Mouse (Mus musculus) G1E-ER4 (cell line): ENCODE measurements around the gene Grin3b. TPM values are rescaled to one million over a fixed set of nuclear protein-coding genes. Genes with fewer than 3 reads are reported as not detected.

Experiments used
- GATA1 ChIP-seq: IDR thresholded peaks from one replicate; pipeline ENCODE4 v1.8.0; 2012; ENCODE audit warnings: low read length, inconsistent platforms
- polyA plus RNA-seq: library from polyadenylated mRNA; stranded (reverse); fragments of >175 nt; gene quantifications from 2 replicates; pipeline ENCODE4 v1.2.3, GENCODE M21; 2012

The Grin3b gene
- 0.05 and 0.08 TPM in 2 replicates for polyA plus RNA-seq

DNA sequence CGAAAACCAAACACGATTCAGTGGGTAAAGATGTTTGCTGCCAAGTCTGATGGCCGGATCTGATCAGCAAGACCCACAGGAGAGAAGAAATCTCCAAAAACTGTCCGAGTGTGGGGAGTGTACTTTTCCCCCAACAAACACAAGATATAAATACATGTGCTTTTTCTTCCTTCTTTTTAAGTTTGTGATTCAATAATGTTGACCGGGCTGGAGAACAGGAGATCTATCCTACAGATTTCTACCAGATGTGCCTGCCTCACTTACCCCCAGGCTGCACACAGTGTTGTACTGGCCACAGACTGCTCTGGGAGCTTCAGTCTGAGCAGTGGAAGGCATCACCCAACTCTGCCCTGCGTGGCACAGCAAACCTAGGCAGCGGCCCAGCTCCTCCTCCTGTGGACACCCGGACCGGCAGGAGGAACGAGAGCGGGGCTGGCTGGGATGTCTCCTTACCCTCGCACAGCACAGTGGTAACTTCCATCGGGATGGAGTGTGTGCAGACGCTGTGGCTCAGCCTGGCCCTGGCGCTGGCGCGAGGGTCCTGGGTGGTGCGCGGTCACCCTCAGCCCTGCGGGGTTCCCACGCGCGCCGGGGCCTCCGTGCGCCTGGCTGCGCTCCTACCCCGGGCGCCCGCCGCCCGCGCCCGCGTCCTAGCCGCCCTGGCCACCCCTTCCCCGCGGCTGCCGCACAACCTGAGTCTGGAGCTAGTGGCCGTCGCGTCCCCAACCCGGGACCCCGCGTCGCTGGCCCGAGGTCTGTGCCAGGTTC, at the start of gene Grin3b:
Gene Grin3b, plus strand, starts transcription at position 301 of the 768 bp plus-strand sequence.
- no peak for TF ChIP-seq GATA1

DNA sequence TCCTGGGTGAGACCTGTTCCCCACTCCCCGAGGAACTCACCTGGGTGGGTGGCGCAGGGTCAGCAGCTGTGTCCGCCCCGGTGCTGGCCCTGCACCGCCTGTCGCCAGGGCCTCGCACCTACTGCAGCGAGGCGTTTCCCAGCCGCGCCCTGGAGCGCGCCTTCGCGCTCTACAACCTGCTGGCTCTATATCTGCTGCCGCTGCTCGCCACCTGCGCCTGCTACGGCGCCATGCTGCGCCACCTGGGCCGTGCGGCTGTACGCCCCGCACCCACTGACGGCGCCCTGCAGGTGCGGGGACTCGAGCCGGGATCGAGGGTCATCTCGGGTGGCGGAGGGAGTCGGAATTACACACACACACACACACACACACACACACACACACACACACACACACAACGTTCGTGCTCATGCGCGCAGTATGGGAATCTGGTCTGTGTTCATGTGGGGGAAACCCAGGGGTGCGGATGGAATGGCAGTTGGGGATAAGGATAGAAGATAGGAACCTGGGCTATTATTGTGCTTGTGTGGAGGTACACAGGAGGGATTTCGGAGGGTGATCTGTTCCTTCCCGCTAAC, 49.5 kb upstream of the Grin3b start, which contains the start of gene R3hdm4:
Gene R3hdm4, minus strand, starts transcription at position 251 of the 578 bp plus-strand sequence.
- no peak for TF ChIP-seq GATA1

DNA sequence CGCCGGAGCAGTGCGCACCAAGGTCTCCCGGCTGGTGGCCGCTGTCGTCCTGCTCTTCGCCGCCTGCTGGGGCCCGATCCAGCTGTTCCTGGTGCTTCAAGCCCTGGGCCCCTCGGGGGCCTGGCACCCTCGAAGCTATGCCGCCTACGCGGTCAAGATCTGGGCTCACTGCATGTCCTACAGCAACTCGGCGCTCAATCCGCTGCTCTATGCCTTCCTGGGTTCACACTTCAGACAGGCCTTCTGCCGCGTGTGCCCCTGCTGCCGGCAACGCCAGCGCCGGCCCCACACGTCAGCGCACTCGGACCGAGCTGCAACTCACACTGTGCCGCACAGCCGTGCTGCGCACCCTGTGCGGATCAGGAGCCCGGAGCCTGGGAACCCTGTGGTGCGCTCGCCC, 48.9 kb upstream of the Grin3b start:
- TF ChIP-seq GATA1, result no peak

DNA sequence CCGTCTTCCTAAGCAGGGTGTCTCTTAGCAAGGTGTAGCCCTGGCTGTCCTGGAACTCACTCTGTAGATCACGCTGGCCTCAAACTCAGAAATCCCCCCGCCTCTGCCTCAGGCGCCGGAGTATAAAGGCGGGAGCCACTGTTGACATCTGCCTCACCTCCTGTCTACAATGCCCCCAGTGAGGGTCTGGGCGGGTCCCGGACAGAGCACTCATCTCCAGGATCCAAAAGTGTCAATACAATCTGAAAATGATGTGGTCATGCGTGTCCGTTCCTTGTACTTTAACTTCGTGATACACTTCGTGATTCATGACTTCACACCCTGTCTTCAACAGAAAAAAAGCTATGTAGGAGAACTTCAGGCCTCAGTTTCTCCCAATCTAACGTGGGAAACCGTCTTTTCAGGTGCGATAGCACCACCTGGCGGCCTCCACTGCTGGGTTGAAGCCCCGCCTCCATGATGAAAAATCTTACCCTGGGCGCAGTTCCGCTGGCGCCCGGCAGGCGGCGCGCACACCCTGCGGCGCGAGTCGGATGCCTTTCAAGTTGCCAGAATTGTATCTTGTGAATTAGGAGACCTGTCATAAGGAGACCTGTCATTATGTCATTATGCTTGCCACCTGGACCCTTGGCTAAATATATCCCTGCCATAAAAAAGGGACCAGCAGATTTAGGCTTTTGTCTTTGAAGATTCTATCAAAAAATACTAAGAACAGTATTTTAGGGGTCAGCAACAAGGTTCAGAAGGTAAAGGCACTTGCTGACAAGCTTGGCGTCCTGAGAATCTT, 45.3 kb upstream of the Grin3b start:
- no peak for TF ChIP-seq GATA1

DNA sequence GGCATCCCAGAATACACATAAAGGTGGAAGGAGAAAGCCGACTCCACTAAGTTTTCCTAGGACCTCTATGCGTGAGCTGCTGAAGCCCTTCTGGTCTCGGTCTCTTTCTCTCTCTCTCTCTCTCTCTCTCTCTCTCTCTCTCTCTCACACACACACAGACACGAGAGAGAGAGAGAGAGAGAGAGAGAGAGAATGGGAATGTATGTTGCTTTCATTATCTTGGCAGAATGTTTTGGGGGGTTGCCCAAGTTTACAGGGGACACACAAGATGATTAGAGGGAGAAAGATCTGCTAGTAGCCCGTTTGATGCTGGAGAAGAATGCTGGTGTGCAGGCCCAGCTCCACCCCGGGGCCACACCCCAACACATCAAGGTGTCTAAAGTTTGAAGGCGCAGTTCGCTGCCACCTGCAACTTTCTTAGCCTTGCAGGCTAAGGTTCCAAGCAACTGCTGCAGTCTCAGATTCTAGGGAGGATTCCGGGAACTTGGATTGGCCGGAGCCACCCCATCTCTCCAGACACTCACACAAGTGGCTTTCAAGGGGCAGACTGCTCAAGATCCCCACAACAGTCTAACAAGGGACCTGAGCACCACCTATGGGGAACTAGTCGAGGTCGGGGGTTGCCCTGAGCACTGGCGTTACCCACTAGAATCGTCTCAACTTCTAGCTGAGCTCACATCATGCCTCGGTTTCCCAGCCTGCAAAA, 44.6 kb upstream of the Grin3b start:
- TF ChIP-seq GATA1, result no peak

DNA sequence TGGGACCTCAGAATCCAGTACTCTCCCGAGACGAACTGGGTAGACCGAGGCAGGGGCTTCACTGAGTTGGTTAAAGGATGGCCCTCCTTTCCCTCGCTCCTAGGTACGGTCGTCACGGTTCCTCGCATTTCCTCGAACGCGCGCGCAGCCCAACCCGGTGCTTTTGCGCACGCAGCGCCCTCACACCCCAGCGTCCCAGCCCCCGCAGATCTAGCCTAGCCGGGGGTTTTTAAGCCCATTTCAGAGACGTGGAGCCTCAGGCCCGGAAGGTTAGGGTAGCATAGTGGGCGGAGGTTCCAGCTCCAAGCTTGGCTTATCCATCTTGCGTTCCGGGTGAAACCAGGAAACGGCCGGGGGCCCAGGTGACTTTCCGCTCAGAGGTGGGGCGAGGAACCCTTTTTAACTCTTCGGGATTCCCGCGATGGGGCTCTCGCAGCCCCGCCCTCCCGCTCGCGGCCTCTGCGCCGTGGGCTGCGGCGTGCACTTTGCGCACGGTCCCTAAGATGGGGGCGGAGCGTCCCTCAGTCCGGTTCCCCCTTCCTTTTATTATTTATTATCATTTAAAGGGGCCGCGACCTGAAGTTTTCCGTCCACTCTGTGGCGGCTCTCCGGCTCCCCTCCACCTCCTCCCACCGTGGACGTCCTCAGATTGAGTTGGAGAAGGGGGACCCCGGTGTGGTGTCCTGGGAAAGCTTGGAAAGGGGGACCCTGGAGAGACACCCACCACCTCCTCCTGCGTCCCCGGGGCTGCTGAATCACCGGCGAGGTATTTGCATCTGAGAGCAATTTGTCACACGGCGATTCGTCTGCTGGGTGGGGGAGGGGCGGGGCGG, 43.8 kb upstream of the Grin3b start, which contains the start of gene Arid3a:
Gene Arid3a, plus strand, starts transcription at position 553 of the 833 bp plus-strand sequence.
- no peak for TF ChIP-seq GATA1

DNA sequence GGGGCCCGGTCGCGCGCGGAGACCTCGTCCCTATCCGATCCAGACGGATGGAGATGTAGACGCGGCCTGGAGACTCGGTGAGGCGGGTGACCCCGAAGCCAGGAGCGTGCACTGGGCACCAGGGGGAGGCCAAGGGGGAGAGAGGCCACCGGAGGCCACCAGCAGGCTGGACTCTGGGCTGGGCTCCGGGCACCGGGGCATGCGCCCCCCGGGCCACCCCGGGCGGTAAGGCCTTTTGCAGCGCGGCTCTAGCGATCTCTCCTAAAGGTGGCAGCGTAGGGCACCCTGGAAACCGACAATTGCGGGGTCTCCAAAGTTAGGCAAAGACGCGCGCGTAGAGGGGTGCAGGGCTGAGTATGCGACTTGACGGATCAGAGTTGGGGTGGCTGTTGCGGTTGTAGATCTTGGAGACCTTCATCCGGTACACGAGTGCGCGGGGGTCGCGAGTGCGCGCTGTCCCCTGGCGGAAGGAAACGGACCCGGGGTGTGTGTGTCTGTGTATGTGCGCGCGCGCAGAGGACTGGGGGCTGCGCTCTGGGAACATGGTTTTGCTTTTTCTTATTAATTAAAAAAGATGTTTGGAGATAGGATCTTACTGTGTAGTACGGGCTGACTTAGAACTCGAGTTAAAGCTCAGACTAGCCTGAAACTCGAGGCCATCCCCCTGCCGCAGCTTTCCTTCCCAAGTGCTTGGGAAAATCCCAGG, 43.0 kb upstream of the Grin3b start:
- TF ChIP-seq GATA1, result no peak

DNA sequence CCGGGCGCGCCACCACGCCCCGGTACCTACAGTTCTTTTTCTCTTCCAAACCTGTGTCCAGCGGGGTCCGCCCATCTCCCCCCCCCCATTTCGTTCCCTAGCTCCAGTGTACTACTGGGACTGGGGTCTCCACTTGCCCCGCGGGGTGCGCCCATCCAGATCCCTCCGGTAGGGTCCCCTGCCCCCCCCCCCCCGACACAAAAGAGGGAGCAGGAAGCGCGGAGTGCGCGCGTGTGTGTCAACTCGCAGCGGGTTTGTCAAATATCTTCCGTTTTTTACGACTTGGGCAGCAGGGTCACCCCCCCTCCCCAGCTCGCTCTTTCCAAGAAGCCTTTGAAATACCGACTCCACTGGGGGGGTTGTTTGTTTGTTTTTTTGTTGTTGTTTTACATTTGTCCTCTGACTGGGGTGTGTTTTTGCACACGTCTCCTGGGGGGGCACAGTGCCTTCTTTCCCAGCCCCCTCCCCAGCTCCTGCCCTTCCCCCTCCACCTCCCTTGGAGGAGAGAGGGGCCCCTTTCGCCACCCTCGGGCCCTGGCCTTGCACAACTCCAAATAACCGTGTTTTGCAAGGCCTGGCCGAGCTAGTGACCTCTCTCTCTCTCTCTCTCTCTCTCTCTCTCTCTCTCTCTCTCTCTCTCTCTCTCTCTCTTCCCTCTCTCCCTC, 42.4 kb upstream of the Grin3b start:
- no peak for TF ChIP-seq GATA1

DNA sequence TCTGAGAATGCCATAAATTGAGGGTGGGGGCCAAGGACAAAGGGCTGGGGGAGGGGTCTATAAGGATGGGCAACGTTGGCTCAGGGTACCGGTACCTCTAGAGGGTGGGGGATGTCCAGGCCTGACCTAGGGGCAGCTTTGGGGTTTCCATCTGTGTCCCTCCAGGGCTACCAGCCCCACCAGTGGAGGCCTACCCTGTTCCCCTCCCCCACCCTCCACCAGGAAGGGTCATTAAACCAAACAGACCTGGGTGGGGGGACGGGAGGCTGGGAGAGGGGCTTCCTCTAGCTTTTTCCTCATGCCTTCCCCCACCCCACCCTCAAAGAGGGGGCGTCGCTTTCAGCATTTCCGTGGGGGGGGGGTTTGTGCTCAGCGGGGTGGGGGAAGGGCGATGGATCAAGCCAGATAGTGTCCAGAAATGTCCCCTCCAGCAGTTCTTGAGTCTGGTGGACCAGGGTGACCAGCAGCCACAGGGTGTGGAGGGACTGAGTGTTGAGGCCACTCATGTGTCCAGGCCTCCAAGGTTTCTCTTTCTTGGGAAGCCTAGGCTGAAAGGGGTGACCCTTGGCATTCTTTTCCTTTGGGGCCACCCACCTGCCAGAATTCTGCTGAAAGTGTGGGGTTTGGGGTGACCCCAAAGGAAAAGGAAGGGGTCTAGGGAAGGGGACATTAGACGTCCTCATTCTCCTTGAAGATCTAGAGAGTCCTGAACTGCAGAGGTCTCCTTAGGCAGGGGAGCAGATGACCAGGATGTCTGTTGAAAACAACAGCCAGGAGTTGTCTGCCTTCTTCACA, 41.4 kb upstream of the Grin3b start:
- TF ChIP-seq GATA1, result no peak

DNA sequence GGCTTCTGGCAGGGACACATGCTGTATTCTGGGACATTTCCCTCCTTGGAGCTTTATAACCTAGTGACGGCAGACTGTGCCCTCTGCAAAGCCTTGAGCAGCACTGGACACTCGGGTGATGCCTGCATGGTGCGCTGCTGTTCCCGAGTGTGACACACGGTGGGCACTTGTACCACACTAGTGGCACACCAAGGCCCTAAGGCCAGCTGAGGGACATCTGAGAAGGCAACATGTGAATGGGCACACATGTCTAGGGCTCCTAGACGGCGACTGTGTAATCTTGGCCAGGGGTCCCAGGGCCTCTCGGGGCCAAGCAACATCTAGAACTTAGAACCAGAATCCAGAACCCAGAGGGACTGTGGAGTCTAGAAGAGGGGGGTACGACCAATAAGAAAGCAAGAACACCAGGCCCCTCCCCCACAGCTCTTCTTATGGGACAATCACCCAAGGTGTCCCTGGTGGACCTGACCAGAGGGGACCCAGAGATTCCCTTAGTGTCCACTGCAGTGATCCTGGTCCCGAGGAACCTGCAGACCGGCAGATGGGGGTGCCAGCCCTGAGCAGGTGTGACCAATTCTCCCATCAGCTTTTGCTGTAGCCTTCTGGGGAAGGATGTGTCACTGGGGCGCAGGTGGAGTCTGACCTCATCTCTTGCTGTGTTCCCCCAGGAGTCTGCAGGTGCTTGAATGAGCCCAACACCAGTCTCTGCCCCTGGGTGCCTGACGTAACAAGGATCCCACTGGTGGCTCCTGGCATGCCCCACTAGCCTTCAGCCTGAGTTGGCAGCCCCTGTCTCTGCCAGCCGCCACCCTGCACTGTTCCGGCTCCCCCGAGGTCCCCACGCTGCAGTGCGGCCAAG, 40.3 kb upstream of the Grin3b start:
- no peak for TF ChIP-seq GATA1

DNA sequence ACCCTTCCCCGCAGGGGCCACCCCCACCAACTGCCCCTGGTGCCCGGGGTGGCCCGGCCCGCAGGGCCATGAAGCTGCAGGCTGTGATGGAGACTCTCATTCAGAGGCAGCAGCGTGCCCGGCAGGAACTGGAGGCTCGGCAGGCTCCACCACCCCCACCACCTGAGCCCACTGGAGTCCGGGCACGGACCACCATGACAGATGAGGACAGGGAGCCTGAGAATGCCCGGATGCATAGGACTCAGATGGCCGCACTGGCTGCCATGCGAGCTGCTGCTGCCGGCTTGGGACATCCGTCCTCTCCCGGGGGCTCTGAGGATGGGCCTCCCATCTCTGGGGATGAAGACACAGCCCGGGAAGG, 39.7 kb upstream of the Grin3b start:
- no peak for TF ChIP-seq GATA1

DNA sequence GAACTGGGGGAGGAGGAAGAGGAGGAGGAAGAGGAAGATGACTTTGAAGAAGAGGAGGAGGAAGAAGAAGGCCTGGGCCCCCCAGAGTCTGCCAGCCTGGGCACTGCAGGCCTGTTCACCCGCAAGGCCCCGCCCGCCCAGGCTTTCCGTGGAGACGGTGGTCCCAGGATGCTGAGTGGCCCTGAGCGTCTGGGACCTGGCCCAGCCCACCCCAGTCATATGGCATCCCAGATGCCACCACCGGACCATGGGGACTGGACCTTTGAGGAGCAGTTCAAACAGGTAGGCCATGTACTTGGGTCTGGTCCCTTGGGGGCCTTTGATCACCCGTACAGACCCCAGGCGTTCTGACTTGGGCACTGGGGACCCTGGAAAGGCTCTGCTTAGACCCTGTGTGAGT, 38.7 kb upstream of the Grin3b start:
- TF ChIP-seq GATA1, result no peak
